Mouse (Mus musculus) liver, postnatal 0 days (tissue): ENCODE data around the gene Iqcf1.

Experiments
- CTCF ChIP-seq: sonication (generic); IDR thresholded peaks from 2 replicates; pipeline ENCODE4 v1.5.1; 2016; ENCODE audit warnings: antibody characterized with exemption, low read depth
- EP300 ChIP-seq: IDR thresholded peaks from 2 replicates; pipeline ENCODE4 v1.6.1; 2016; ENCODE audit warnings: antibody characterized with exemption, low read depth, mild to moderate bottlenecking

DNA sequence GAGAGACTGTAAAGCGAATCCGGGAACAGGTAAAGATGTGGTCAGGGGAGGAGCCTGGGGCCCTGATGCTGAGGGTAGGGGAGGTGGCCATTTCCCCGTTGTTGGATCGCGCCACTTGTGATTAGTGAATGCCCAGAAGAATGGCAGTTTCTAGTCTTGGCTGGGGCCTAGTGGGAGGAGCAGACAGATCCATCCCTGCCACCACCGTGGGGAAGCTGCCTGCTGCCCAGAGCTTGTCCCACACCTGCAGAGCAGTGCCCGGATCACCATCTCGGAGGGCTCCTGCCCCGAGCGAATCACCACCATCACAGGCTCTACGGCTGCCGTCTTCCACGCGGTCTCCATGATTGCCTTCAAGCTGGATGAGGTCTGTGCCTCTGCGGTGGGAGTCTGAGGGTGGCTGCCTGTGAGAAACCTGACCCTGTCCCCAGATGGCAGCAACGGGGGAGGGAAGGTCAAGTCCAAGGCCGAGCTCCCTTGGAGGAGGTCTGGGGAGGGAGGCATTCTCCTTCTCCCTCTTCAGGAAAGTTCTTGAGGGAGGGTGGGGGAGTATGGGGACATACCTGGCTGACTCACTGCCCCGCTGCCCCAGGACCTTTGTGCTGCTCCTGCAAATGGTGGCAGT, 39.3 kb upstream of the Iqcf1 start:
- no peak for TF ChIP-seq CTCF
- no peak for TF ChIP-seq EP300
